Mouse (Mus musculus) heart, embryonic 15.5 days (tissue): ENCODE data around the gene Higd1b. TPM values are rescaled to one million over a fixed set of nuclear protein-coding genes. Genes with fewer than 3 reads are reported as not detected.

ENCODE experiments used
- ATAC-seq: fragments of 200-750 bp; cut with Nextera tagmentation; replicated peaks from 2 replicates; pipeline ENCODE4 v1.8.0; 2017; ENCODE audit warnings: low read depth, moderate TSS enrichment; ENCODE audit not compliant: insufficient number of reproducible peaks, insufficient read depth, low FRiP score
- H3K27ac ChIP-seq: fragments of 300-500 bp; sonication (generic); 2 replicates; pipeline ENCODE4 v1.5.1; 2015; ENCODE audit warnings: mild to moderate bottlenecking, inconsistent platforms
- H3K27me3 ChIP-seq: fragments of 300-500 bp; sonication (generic); 2 replicates; pipeline ENCODE4 v1.6.1; 2015; ENCODE audit warnings: inconsistent platforms
- H3K36me3 ChIP-seq: fragments of 300-500 bp; sonication (generic); 2 replicates; pipeline ENCODE4 v1.6.1; 2015; ENCODE audit warnings: mild to moderate bottlenecking, inconsistent platforms
- H3K4me1 ChIP-seq: fragments of 300-500 bp; sonication (generic); replicated peaks from 2 replicates; pipeline ENCODE4 v1.6.1; 2015; ENCODE audit warnings: inconsistent platforms
- H3K4me2 ChIP-seq: fragments of 300-500 bp; sonication (generic); 2 replicates; pipeline ENCODE4 v1.6.1; 2015; ENCODE audit warnings: inconsistent platforms, mild to moderate bottlenecking, moderate library complexity
- H3K4me3 ChIP-seq: fragments of 300-500 bp; sonication (generic); 2 replicates; pipeline ENCODE4 v1.5.1; 2015; ENCODE audit warnings: mild to moderate bottlenecking, inconsistent platforms
- H3K9ac ChIP-seq: fragments of 300-500 bp; sonication (generic); 2 replicates; pipeline ENCODE4 v1.6.1; 2015; ENCODE audit warnings: mild to moderate bottlenecking, inconsistent platforms
- H3K9me3 ChIP-seq: fragments of 300-500 bp; sonication (generic); replicated peaks from 2 replicates; pipeline ENCODE4 v1.6.1; 2016; ENCODE audit warnings: inconsistent platforms
- WGBS: fragments of 180-500 bp; shearing (Covaris S2); methylation state at CpG from one replicate; pipeline ENCODE4 v1.1.7; 2015; ENCODE audit warnings: mixed read lengths; 5-methylcytosine and 5-hydroxymethylcytosine counted together
- polyA plus RNA-seq: library from polyadenylated mRNA; unstranded; fragments of >200 nt; fragmentation: Nextera tagmentation; extraction: Ambion mirVana; gene quantifications from 2 replicates; pipeline ENCODE4 v1.2.1, GENCODE M21; 2015

Gene Higd1b
- polyA plus RNA-seq, 1 experiment from 2014 or later = 4.3 TPM

DNA sequence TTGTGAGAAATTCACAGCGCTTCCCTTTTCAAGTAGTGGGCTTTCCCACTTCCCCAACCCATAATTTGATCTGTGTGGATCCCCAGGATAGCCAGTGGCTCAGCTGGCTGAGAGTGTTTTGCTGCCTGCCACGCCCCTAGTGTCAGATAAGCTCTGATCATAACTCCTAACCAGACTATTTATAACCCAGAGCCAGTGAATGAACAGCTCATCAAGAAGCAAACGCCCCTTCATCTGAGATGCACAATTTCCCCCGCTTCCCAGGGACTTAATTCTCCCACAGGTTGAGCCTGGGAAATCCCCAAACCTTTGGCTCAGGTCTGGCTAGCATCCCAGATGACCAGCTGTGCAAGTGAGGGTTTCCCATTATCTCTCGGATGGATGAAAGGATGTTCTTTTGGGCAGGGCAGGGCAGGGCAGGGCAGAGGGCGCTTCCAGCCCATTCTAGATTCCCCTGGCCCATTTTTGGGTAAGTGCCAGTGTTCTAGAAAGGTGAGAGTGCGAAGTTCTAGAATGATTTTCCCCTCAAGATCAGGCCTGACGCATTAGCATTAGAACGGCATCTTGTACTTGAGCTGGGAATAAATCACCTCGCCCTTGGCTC lies 49.1 kb downstream of the Higd1b start, which contains the start of gene Fam187a:
Gene Fam187a, plus strand, starts transcription at position 554 of the 604 bp plus-strand sequence.
- H3K27me3 ChIP-seq = peaks cover 26% of the 10 kb centered on the region
- no peak within 1 kb of the TSS for H3K4me3 ChIP-seq
- 0 out of 2 replicates have a peak within 1 kb of the TSS, but pooled peaks have one; percentile 31 for H3K4me2 ChIP-seq
- H3K36me3 ChIP-seq = no peaks in the 10 kb centered on the region
- WGBS = 46% methylated on average over 10 of the region's 10 CpGs
- H3K27ac ChIP-seq = no peak within 1 kb of the TSS; the same call in 1 of the 2 replicates
- no peak for ATAC-seq
- peaks cover 31% of the 10 kb centered on the region for H3K4me1 ChIP-seq
- no peaks in the 10 kb centered on the region for H3K9me3 ChIP-seq
- H3K9ac ChIP-seq = no peak within 1 kb of the TSS

DNA sequence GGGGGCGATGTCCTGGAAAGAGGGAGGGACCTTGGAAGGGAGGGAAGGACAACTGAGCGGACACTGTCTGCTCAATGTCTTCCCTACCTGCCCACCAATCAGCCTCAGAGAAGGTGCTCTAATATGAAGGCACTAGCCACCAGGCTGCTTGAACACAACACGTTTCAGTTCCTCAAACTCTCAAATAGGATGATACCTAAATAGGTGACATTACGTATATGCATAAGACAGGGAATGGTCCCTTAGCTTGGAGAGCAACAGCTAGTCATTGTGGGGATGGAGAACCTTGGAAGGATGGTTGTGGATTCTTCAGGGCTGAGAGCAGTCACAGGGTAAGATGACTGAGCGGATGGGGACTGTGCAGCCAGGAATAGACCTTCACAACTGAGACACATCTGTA lies 51.8 kb downstream of the Higd1b start:
- Histone ChIP-seq H3K9me3 (no peaks in the 10 kb centered on the region), H3K9ac (no peak overlapping the region), H3K27ac (no peak overlapping the region), H3K36me3 (no peaks in the 10 kb centered on the region), H3K4me3 (no peak overlapping the region), H3K4me2 (no peak overlapping the region), H3K27me3 (peaks cover 36% of the 10 kb centered on the region), H3K4me1 (peaks cover 18% of the 10 kb centered on the region)
- ATAC-seq = no peak
- 78% methylated on average over 5 of the region's 5 CpGs for WGBS

Other genes starting within 250 kb of the Higd1b start
- 15.1 and 20.4 TPM in 2 replicates for gene Fzd2, start 231.5 kb upstream of the Higd1b start, polyA plus RNA-seq
- 0.45 and 0.57 TPM in 2 replicates for gene Meioc, start 172.1 kb upstream of the Higd1b start, polyA plus RNA-seq
- 30.7 and 33.9 TPM in 2 replicates for gene Ccdc43, start 138.1 kb upstream of the Higd1b start, polyA plus RNA-seq
- 5.5 and 6.7 TPM in 2 replicates for gene Adam11, start 74.4 kb upstream of the Higd1b start, polyA plus RNA-seq
- 46.6 and 48.5 TPM in 2 replicates for gene Gjc1, start 16.1 kb upstream of the Higd1b start, polyA plus RNA-seq
- gene Eftud2, start 45.1 kb downstream of the Higd1b start, polyA plus RNA-seq = 90.7 and 120 TPM in 2 replicates
- gene Ccdc103, start 45.4 kb downstream of the Higd1b start, polyA plus RNA-seq = 0.55 and 0.84 TPM in 2 replicates
- not detected in 2 replicates for gene Fam187a, start 49.3 kb downstream of the Higd1b start, polyA plus RNA-seq
- 0.11 and 0.44 TPM in 2 replicates for gene Gfap, start 65.1 kb downstream of the Higd1b start, polyA plus RNA-seq
- 5.2 and 7.9 TPM in 2 replicates for gene Kif18b, start 89.3 kb downstream of the Higd1b start, polyA plus RNA-seq
- 0.47 and 0.61 TPM in 2 replicates for gene C1ql1, start 110.8 kb downstream of the Higd1b start, polyA plus RNA-seq
- 39.1 and 47.8 TPM in 2 replicates for gene Nmt1, start 192.3 kb downstream of the Higd1b start, polyA plus RNA-seq
- 64.8 and 89.4 TPM in 2 replicates for gene Dcakd, start 192.5 kb downstream of the Higd1b start, polyA plus RNA-seq